Mouse (Mus musculus) midbrain, embryonic 13.5 days (tissue): Measurements from ENCODE around the gene Gpr33. TPM values are rescaled to one million over a fixed set of nuclear protein-coding genes. Genes with fewer than 3 reads are reported as not detected.

ENCODE experiments used
- ATAC-seq: fragments of 200-750 bp; cut with Nextera tagmentation; 2 replicates; pipeline ENCODE4 v1.8.0; 2017; ENCODE audit warnings: mild to moderate bottlenecking, moderate TSS enrichment, moderate library complexity
- H3K27ac ChIP-seq: fragments of 300-500 bp; sonication (generic); 2 replicates; pipeline ENCODE4 v1.5.1; 2015; ENCODE audit warnings: inconsistent platforms, mild to moderate bottlenecking, moderate library complexity
- H3K27me3 ChIP-seq: fragments of 300-500 bp; sonication (generic); 2 replicates; pipeline ENCODE4 v1.6.1; 2015; ENCODE audit warnings: mild to moderate bottlenecking, inconsistent platforms
- H3K36me3 ChIP-seq: fragments of 300-500 bp; sonication (generic); 2 replicates; pipeline ENCODE4 v1.6.1; 2015; ENCODE audit warnings: mild to moderate bottlenecking, inconsistent platforms
- H3K4me1 ChIP-seq: fragments of 300-500 bp; sonication (generic); replicated peaks from 2 replicates; pipeline ENCODE4 v1.6.1; 2015; ENCODE audit warnings: inconsistent platforms
- H3K4me2 ChIP-seq: fragments of 300-500 bp; sonication (generic); replicated peaks from 2 replicates; pipeline ENCODE4 v1.6.1; 2015; ENCODE audit warnings: moderate library complexity, mild to moderate bottlenecking, inconsistent platforms
- H3K4me3 ChIP-seq: fragments of 300-500 bp; sonication (generic); replicated peaks from 2 replicates; pipeline ENCODE4 v1.5.1; 2015; ENCODE audit warnings: mild to moderate bottlenecking, inconsistent platforms
- H3K9ac ChIP-seq: fragments of 300-500 bp; sonication (generic); replicated peaks from 2 replicates; pipeline ENCODE4 v1.6.1; 2015; ENCODE audit warnings: mild to moderate bottlenecking, inconsistent platforms
- H3K9me3 ChIP-seq: fragments of 300-500 bp; sonication (generic); 2 replicates; pipeline ENCODE4 v1.6.1; 2016; ENCODE audit warnings: mild to moderate bottlenecking, inconsistent platforms
- WGBS: fragments of 180-500 bp; shearing (Covaris S2); methylation state at CpG from one replicate; pipeline ENCODE4 v1.1.7; 2015; 5-methylcytosine and 5-hydroxymethylcytosine counted together
- polyA plus RNA-seq: library from polyadenylated mRNA; unstranded; fragments of >200 nt; fragmentation: Nextera tagmentation; extraction: Ambion mirVana; gene quantifications from 2 replicates; pipeline ENCODE4 v1.2.1, GENCODE M21; 2015

Gpr33 gene
- polyA plus RNA-seq, 1 experiment from 2014 or later = not detected

GRCm38 (mm10) chr12:51983625-51984024 is 44.2 kb downstream of the Gpr33 start:
- Histone ChIP-seq H3K9ac (no peak overlapping the region), H3K4me1 (no peaks in the 10 kb centered on the region), H3K36me3 (no peaks in the 10 kb centered on the region), H3K4me3 (no peak overlapping the region), H3K4me2 (no peak overlapping the region), H3K27ac (no peak overlapping the region), H3K9me3 (no peaks in the 10 kb centered on the region), H3K27me3 (no peaks in the 10 kb centered on the region)
- ATAC-seq = no peak
- WGBS = 96% methylated on average over 1 of the region's 1 CpGs

- Histone ChIP-seq H3K4me3 (no peak overlapping the region), H3K4me1 (peaks cover 1% of the 10 kb centered on the region; the same call in 1 of the 2 replicates), H3K9ac (no peak overlapping the region), H3K4me2 (no peak overlapping the region), H3K27me3 (no peaks in the 10 kb centered on the region), H3K9me3 (no peaks in the 10 kb centered on the region), H3K27ac (no peak overlapping the region), H3K36me3 (no peaks in the 10 kb centered on the region)
- no peak for ATAC-seq
- WGBS = 83% methylated on average over 9 of the region's 9 CpGs
These were observed 51.3 kb downstream of the Gpr33 start for GRCm38 (mm10) chr12:51976531-51976930.

- ATAC-seq = no peak
- no peak overlapping the region for H3K4me2 ChIP-seq
- no peak overlapping the region for H3K4me3 ChIP-seq
- peaks cover 15% of the 10 kb centered on the region; the same call in 1 of the 2 replicates for H3K4me1 ChIP-seq
- 88% methylated on average over 1 of the region's 1 CpGs for WGBS
- no peaks in the 10 kb centered on the region for H3K9me3 ChIP-seq
- no peak overlapping the region for H3K27ac ChIP-seq
- no peaks in the 10 kb centered on the region for H3K36me3 ChIP-seq
- peaks cover 5% of the 10 kb centered on the region for H3K27me3 ChIP-seq
- H3K9ac ChIP-seq = no peak overlapping the region
These were observed 53.5 kb downstream of the Gpr33 start for GRCm38 (mm10) chr12:51974381-51974780.

Other genes starting within 250 kb of the Gpr33 start
- gene Hectd1, start 198.5 kb downstream of the Gpr33 start, polyA plus RNA-seq = 37.0 and 37.2 TPM in 2 replicates
- 6.0 and 6.3 TPM in 2 replicates for gene Heatr5a, start 56.7 kb downstream of the Gpr33 start, polyA plus RNA-seq
- gene Dtd2, start 21.6 kb downstream of the Gpr33 start, polyA plus RNA-seq = 18.7 and 20.4 TPM in 2 replicates
- 9.5 and 10.2 TPM in 2 replicates for gene Nubpl, start 69.7 kb upstream of the Gpr33 start, polyA plus RNA-seq